Mouse (Mus musculus): ENCODE measurements around the gene Dhx33. TPM values are rescaled to one million over a fixed set of nuclear protein-coding genes. Genes with fewer than 3 reads are reported as not detected.

Gene Dhx33
- polyA plus RNA-seq, 1 experiment from 2014 or later = 16.8 TPM

DNA sequence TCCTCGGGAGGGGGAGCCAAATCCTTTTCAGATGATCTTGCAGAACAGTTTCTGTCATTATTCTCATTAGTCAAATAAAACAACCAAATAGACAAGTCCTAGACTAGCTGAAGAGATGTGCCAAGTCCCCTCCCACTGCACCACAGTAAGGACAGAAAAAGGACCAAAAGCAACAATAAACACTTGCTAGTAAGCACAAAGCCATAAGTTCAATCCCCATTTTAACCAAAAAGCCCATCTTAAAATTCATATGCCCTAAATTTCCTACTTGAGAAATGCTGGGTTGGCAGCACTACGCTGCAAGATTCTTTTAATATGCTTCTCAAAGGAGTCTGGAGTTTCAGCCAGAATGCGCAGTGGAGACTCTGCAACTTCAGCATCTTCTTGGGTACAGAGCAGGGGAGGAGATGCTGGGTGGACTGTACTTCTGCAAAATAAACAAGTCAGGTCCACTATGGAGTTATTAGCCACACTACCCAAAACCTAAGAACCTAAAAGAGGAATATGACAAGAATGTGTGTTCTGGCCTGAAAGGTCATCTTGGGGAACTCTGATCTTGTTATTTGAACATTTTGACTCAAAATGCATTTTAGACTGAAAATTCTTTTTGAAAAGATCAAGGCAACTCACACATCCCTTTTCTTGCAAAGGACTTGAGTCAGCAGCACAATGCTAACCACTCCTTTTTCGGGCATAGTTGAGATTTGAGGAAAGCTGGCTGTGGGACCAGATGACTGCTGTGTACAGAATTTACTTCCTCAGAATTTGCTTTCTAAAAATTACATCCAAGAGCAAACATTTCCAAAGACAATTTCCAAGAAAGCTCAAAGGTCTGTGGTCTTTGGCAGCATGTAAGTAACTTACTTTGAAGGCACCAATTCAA lies 59.1 kb downstream of the Dhx33 start:
- WGBS = 93% methylated on average over 4 of the region's 4 CpGs
- Histone ChIP-seq H3K36me3 (peaks cover 88% of the 10 kb centered on the region), H3K4me2 (replicated peaks) (no peak overlapping the region), H3K4me1 (no peaks in the 10 kb centered on the region), H3K9me3 (no peaks in the 10 kb centered on the region), H3K27me3 (no peaks in the 10 kb centered on the region), H3K4me3 (no peak overlapping the region), H3K27ac (replicated peaks) (no peak overlapping the region), H3K9ac (replicated peaks) (no peak overlapping the region)
- no peak for ATAC-seq (replicated peaks)

DNA sequence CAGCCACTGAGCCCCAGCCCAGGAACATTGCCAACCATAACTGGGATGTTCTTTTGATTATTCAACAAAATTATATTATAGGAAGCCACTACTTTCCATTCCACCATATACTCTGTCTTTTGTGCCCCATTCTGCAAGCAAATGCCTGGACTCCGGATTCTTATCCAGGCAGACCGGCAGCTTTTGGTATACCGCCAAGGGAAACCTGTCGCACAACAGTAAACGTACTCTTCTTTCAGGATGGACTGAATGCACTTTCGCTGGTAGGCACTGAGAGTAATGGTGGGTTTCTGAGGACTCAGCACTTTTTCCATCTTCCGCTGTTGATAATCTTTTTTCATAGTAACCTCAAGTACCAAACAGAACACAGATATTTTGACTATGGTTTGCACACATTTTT lies 60.6 kb downstream of the Dhx33 start:
- no peak for ATAC-seq (replicated peaks)
- H3K4me1 ChIP-seq = no peaks in the 10 kb centered on the region
- no peak overlapping the region for H3K9ac ChIP-seq (replicated peaks)
- whole genome bisulfite sequencing = 90% methylated on average over 7 of the region's 7 CpGs
- no peak overlapping the region for H3K4me3 ChIP-seq
- no peak overlapping the region for H3K4me2 ChIP-seq (replicated peaks)
- no peak overlapping the region for H3K27ac ChIP-seq (replicated peaks)
- H3K27me3 ChIP-seq = no peaks in the 10 kb centered on the region
- H3K9me3 ChIP-seq = no peaks in the 10 kb centered on the region
- peaks cover 86% of the 10 kb centered on the region for H3K36me3 ChIP-seq

DNA sequence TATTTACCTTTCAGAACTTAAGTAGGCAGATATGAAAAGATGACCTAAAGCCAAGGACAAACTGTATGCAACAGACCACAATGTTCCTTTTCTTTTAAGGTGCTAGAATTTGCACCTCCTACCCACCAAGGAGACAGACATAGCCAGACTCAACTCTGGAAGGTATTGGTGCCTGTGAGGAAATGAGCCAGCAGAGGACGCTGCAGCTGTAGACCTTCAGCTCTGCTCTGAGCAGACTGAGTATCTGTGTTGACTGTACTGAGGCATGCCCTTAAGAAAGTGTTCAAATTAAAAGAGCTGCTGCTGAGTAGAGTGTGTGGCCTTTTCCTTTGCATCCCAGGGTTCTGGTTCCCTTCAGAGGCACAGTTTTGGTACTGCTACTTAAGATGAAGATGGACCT lies 61.6 kb downstream of the Dhx33 start:
- Histone ChIP-seq H3K4me3 (no peak overlapping the region), H3K27me3 (no peaks in the 10 kb centered on the region), H3K9me3 (no peaks in the 10 kb centered on the region), H3K27ac (replicated peaks) (no peak overlapping the region), H3K36me3 (peaks cover 86% of the 10 kb centered on the region), H3K9ac (replicated peaks) (no peak overlapping the region), H3K4me1 (no peaks in the 10 kb centered on the region), H3K4me2 (replicated peaks) (no peak overlapping the region)
- no peak for ATAC-seq (replicated peaks)
- WGBS = 73% methylated on average over 1 of the region's 1 CpGs

DNA sequence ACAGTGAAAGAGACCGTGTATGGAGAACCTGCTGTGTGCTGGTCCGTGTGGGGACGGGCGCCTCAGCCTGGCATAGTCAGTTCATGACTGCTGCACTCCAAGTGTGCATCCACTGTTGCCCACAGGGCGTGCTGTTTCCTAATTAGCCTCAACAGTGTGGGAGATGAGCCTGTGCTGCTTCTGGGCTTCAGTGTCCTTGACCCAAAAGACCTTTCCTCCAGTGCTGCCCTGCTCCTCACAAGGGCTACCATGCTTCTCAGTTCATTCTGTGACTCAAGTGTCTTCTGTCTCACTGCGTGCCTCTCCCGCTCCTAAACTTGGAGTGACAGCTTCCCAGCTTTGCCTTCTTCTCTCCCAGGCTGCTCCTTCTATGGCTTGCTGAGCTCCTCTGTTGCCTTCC lies 68.9 kb downstream of the Dhx33 start:
- H3K4me3 ChIP-seq = no peak overlapping the region
- no peaks in the 10 kb centered on the region for H3K9me3 ChIP-seq
- H3K9ac ChIP-seq (replicated peaks) = no peak overlapping the region
- no peak overlapping the region for H3K4me2 ChIP-seq (replicated peaks)
- no peaks in the 10 kb centered on the region for H3K27me3 ChIP-seq
- no peaks in the 10 kb centered on the region for H3K4me1 ChIP-seq
- no peak for ATAC-seq (replicated peaks)
- H3K27ac ChIP-seq (replicated peaks) = no peak overlapping the region
- 76% methylated on average over 7 of the region's 7 CpGs for WGBS
- peaks cover 62% of the 10 kb centered on the region for H3K36me3 ChIP-seq

Other genes starting within 250 kb of the Dhx33 start
- gene Zfp3, start 240.2 kb downstream of the Dhx33 start, polyA plus RNA-seq (2015; fragmentation: Nextera tagmentation; extraction: Ambion mirVana) = 15.5 and 16.9 TPM in 2 replicates
- gene Scimp, start 191.9 kb downstream of the Dhx33 start, polyA plus RNA-seq (2015; fragmentation: Nextera tagmentation; extraction: Ambion mirVana) = not detected in 2 replicates
- gene Rabep1, start 159.7 kb downstream of the Dhx33 start, polyA plus RNA-seq (2015; fragmentation: Nextera tagmentation; extraction: Ambion mirVana) = 85.1 and 87.4 TPM in 2 replicates
- gene Nup88, start 34.5 kb downstream of the Dhx33 start, polyA plus RNA-seq (2015; fragmentation: Nextera tagmentation; extraction: Ambion mirVana) = 148 and 149 TPM in 2 replicates
- gene Rpain, start 34.2 kb downstream of the Dhx33 start, polyA plus RNA-seq (2015; fragmentation: Nextera tagmentation; extraction: Ambion mirVana) = 82.6 and 88.3 TPM in 2 replicates
- gene C1qbp, start 21.4 kb downstream of the Dhx33 start, polyA plus RNA-seq (2015; fragmentation: Nextera tagmentation; extraction: Ambion mirVana) = 208 TPM in 2 replicates
- gene Mis12, start 15.2 kb upstream of the Dhx33 start, polyA plus RNA-seq (2015; fragmentation: Nextera tagmentation; extraction: Ambion mirVana) = 39.4 and 40.5 TPM in 2 replicates
- gene Derl2, start 15.4 kb upstream of the Dhx33 start, polyA plus RNA-seq (2015; fragmentation: Nextera tagmentation; extraction: Ambion mirVana) = 35.5 and 36.2 TPM in 2 replicates
- 609 and 665 TPM in 2 replicates for gene 6330403K07Rik, start 29.1 kb upstream of the Dhx33 start, polyA plus RNA-seq (2015; fragmentation: Nextera tagmentation; extraction: Ambion mirVana)
- not detected in 2 replicates for gene Nlrp1a, start 140.3 kb upstream of the Dhx33 start, polyA plus RNA-seq (2015; fragmentation: Nextera tagmentation; extraction: Ambion mirVana)
- gene Nlrp1b, start 226.3 kb upstream of the Dhx33 start, polyA plus RNA-seq (2015; fragmentation: Nextera tagmentation; extraction: Ambion mirVana) = not detected in 2 replicates

All from forebrain, embryonic 15.5 days (tissue).